Mouse (Mus musculus) liver, postnatal 0 days (tissue): ENCODE measurements around the gene Sptbn2. TPM values are rescaled to one million over a fixed set of nuclear protein-coding genes. Genes with fewer than 3 reads are reported as not detected.

Experiments
- ATAC-seq: fragments of 200-750 bp; cut with Nextera tagmentation; 2 replicates; pipeline ENCODE4 v1.8.0; 2017; ENCODE audit warnings: mild to moderate bottlenecking, moderate library complexity
- DNase-seq: peaks from one replicate; pipeline ENCODE4 v3.0.0-alpha.2; 2016
- H3K27ac ChIP-seq: fragments of 300-500 bp; sonication (generic); 2 replicates; pipeline ENCODE4 v1.5.1; 2014; ENCODE audit warnings: antibody characterized with exemption, moderate library complexity, mild to moderate bottlenecking, low read depth
- H3K27me3 ChIP-seq: fragments of 300-500 bp; sonication (generic); 2 replicates; pipeline ENCODE4 v1.6.1; 2014; ENCODE audit warnings: low read length, control low read depth, mixed read lengths; ENCODE audit not compliant: insufficient read depth
- H3K36me3 ChIP-seq: fragments of 300-500 bp; sonication (generic); replicated peaks from 2 replicates; pipeline ENCODE4 v1.6.1; 2014; ENCODE audit warnings: mild to moderate bottlenecking, control low read depth, low read length, moderate library complexity, mixed read lengths; ENCODE audit not compliant: insufficient read depth
- H3K4me1 ChIP-seq: fragments of 300-500 bp; sonication (generic); 2 replicates; pipeline ENCODE4 v1.6.1; 2014; ENCODE audit warnings: antibody characterized with exemption, mild to moderate bottlenecking, control low read depth; ENCODE audit not compliant: insufficient read depth
- H3K4me2 ChIP-seq: fragments of 300-500 bp; sonication (generic); 2 replicates; pipeline ENCODE4 v1.6.1; 2014; ENCODE audit warnings: low read depth, mild to moderate bottlenecking, low read length, moderate library complexity, mixed read lengths
- H3K4me3 ChIP-seq: fragments of 300-500 bp; sonication (generic); 2 replicates; pipeline ENCODE4 v1.5.1; 2014; ENCODE audit warnings: low read depth, low read length
- H3K9ac ChIP-seq: fragments of 300-500 bp; sonication (generic); replicated peaks from 2 replicates; pipeline ENCODE4 v1.6.1; 2014; ENCODE audit warnings: mild to moderate bottlenecking, moderate library complexity
- H3K9me3 ChIP-seq: fragments of 300-500 bp; sonication (generic); 2 replicates; pipeline ENCODE4 v1.6.1; 2016; ENCODE audit warnings: mild to moderate bottlenecking, control low read depth, low read length, mixed read lengths
- CTCF ChIP-seq: sonication (generic); IDR thresholded peaks from 2 replicates; pipeline ENCODE4 v1.5.1; 2016; ENCODE audit warnings: antibody characterized with exemption, low read depth
- EP300 ChIP-seq: IDR thresholded peaks from 2 replicates; pipeline ENCODE4 v1.6.1; 2016; ENCODE audit warnings: antibody characterized with exemption, low read depth, mild to moderate bottlenecking
- WGBS: fragments of 180-500 bp; shearing (Covaris S2); extraction: QIAGEN DNeasy Blood & Tissue Kit; methylation state at CpG from one replicate; pipeline ENCODE4 v1.1.7; 2014; ENCODE audit not compliant: insufficient replicate concordance; 5-methylcytosine and 5-hydroxymethylcytosine counted together
- polyA plus RNA-seq: library from polyadenylated mRNA; unstranded; fragments of >200 nt; fragmentation: Nextera tagmentation; extraction: Ambion mirVana; gene quantifications from 2 replicates; pipeline ENCODE4 v1.2.1, GENCODE M21; 2015

The Sptbn2 gene
- polyA plus RNA-seq, 1 experiment from 2014 or later, result 0.59 TPM

DNA sequence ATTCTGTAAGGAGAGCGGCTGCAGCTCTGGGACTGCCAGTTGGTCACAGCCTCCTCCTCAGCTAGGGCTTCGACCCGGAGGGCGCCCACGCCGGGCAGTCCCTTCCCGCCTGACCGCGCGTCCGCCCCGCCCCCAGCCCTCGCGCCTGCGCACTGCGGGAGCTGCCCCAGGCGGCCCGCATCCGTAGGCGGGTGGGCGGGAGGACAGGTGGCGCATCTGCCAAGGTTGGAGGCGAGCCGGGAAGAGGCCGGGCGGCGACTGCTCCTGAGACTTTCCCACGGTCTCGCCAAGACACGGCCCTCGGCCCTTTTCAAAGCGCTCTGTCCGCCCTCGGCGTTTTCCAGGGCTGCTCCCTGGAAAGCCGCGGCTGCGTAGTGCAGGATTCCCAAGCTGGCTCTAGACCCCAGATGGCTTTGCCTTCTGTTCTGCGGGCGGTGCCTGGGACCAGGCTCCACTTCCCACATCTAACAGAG lies 12.7 kb upstream of the Sptbn2 start, which contains the start of gene Gm960:
TSS of gene Gm960 (minus strand) at position 464 of the 473 bp plus-strand sequence.
- TF ChIP-seq CTCF (no peak), EP300 (no peak)
- Histone ChIP-seq H3K4me1 (peaks cover 15% of the 10 kb centered on the region), H3K9ac (no peak within 1 kb of the TSS), H3K27me3 (peaks cover 31% of the 10 kb centered on the region), H3K4me2 (peak within 1 kb of the TSS; percentile 77), H3K4me3 (peak within 1 kb of the TSS; percentile 44), H3K9me3 (no peaks in the 10 kb centered on the region), H3K36me3 (no peaks in the 10 kb centered on the region), H3K27ac (no peak within 1 kb of the TSS)
- ATAC-seq (peak; percentile 55; the same call in 1 of the 2 replicates), DNase-seq (peak; percentile 76)
- 4% methylated on average over 38 of the region's 40 CpGs for WGBS

DNA sequence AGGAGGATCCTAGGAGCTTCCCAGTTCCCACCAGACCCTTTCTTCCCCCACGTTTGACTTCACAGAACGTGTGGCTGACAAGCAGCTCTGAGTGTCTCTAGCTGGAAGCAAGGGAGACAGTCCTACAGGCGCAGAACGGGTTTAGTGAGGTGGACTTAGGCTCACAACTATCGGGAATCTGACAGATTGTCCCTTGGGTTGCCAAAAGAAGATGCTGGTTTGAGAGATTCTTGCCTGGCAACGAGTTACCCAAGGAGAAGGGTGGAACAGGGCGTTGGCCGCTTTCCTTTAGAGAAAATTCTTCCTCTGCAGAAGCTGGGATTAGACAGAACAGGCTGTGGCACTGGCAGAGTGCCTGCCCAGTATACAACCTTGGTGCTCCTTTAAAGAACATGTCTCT lies 12.1 kb upstream of the Sptbn2 start:
- no peak for TF ChIP-seq CTCF
- TF ChIP-seq EP300, result no peak
- peaks cover 31% of the 10 kb centered on the region for H3K27me3 ChIP-seq

DNA sequence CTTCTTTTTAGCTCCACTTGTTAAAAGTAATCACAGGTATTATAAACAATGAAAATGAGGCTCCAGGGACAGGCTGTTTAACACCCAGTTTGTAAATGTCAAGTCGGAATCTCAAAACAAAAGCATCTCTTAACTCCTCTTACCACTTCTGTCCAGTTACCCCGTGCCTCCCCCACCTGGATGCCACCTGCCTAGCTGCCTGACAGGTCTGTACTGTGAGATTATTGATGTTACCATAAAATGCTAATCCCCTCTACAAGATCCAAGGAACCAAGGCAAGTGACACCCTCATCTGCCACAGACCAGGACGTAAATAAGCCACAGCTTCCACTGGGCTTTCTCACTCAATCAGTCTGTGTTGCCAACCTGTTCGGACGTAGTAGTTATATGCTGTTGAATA lies 11.1 kb upstream of the Sptbn2 start:
- Histone ChIP-seq H3K27me3 (peaks cover 31% of the 10 kb centered on the region), H3K9me3 (no peaks in the 10 kb centered on the region), H3K36me3 (no peaks in the 10 kb centered on the region), H3K4me1 (peaks cover 15% of the 10 kb centered on the region), H3K27ac (no peak overlapping the region), H3K9ac (no peak overlapping the region), H3K4me2 (no peak overlapping the region), H3K4me3 (no peak overlapping the region)
- ATAC-seq (no peak), DNase-seq (no peak)
- TF ChIP-seq EP300, result no peak
- TF ChIP-seq CTCF, result no peak
- 65% methylated on average over 5 of the region's 5 CpGs for WGBS

More for the DNA sequence above, 12.1 kb upstream of the Sptbn2 start:
- peaks cover 15% of the 10 kb centered on the region for H3K4me1 ChIP-seq
- H3K36me3 ChIP-seq, result no peaks in the 10 kb centered on the region
- H3K9ac ChIP-seq, result no peak overlapping the region
- H3K4me3 ChIP-seq, result 0 out of 2 replicates have a peak overlapping the region, but pooled peaks have one; percentile 44
- ATAC-seq (no peak), DNase-seq (no peak)
- H3K9me3 ChIP-seq, result no peaks in the 10 kb centered on the region
- no peak overlapping the region for H3K27ac ChIP-seq
- WGBS, result 37% methylated on average over 8 of the region's 8 CpGs
- no peak overlapping the region for H3K4me2 ChIP-seq

DNA sequence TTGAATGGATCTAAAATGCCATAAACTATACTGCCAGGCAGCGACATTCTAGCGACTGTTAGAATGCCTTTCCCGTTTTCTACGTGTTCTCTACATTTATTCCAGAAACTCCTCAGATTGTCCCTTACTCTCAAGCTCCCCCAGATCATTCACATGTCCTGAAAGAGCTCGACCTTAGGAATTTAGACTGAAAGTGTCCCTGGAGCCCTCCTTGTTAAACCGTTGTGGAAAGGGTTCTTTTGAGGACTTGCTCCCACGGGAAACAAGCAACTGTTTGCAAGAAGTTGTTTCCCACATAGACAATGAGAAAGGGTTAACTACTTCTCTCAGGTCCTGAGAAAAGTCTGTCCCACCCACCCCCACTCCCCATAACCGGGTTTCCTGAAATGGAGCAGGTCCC lies 10.3 kb upstream of the Sptbn2 start:
- Histone ChIP-seq H3K9me3 (no peaks in the 10 kb centered on the region), H3K27me3 (peaks cover 31% of the 10 kb centered on the region), H3K9ac (no peak overlapping the region), H3K4me3 (no peak overlapping the region), H3K4me1 (peaks cover 15% of the 10 kb centered on the region), H3K4me2 (no peak overlapping the region), H3K36me3 (no peaks in the 10 kb centered on the region), H3K27ac (no peak overlapping the region)
- no peak for TF ChIP-seq EP300
- TF ChIP-seq CTCF, result no peak
- 62% methylated on average over 8 of the region's 8 CpGs for WGBS
- ATAC-seq (no peak), DNase-seq (no peak)

DNA sequence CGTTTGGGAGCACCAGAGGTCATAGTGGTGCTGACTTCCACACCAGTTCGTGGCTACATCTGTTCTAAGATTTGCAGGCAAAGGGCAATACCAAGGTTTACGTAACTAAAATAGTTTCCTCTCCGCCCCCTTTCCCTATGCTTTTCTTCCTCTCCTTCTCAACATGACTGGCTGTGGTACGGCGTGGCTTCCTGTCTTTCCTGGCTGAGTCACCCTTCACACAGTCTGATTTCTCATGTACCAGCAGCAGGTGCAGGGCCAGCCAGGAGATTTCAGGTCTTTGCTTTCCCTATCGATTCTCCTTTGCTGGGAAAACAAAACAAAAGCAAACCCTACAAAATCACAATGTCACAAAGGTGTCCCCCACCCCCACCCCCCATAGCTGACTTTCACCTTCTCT lies 9.7 kb upstream of the Sptbn2 start:
- ATAC-seq (peak; percentile 66; the same call in 1 of the 2 replicates), DNase-seq (no peak)
- no peaks in the 10 kb centered on the region for H3K9me3 ChIP-seq
- no peak overlapping the region for H3K4me2 ChIP-seq
- no peak overlapping the region for H3K9ac ChIP-seq
- no peak overlapping the region for H3K27ac ChIP-seq
- TF ChIP-seq CTCF, result no peak
- TF ChIP-seq EP300, result no peak
- H3K36me3 ChIP-seq, result no peaks in the 10 kb centered on the region
- H3K27me3 ChIP-seq, result peaks cover 31% of the 10 kb centered on the region
- WGBS, result 22% methylated on average over 7 of the region's 7 CpGs
- H3K4me1 ChIP-seq, result peaks cover 15% of the 10 kb centered on the region
- H3K4me3 ChIP-seq, result no peak overlapping the region

DNA sequence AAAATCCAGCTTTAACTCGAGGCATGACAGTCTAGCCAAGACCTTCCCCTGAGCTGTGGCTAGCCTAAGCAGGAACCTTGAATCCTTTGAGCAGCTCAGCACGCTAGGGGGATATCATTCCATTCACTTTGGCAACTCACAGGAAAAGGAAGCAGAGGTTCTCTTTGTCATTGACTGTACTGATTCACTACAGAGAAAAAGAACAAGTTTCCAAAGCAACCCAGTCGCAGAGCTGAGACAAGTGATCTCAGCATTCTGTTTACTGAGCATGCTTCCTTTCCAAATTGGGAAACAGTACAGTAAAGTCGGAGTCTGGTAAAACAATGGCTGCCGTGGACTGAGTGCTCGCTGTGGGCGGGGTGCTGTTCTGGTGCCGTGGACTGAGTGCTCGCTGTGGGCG lies 2.2 kb upstream of the Sptbn2 start:
- H3K27ac ChIP-seq, result no peak overlapping the region
- H3K4me1 ChIP-seq, result peaks cover 6% of the 10 kb centered on the region
- WGBS, result 56% methylated on average over 10 of the region's 10 CpGs
- H3K36me3 ChIP-seq, result no peaks in the 10 kb centered on the region
- peaks cover 50% of the 10 kb centered on the region for H3K27me3 ChIP-seq
- no peak overlapping the region for H3K4me2 ChIP-seq
- H3K9me3 ChIP-seq, result no peaks in the 10 kb centered on the region
- DNase-seq, result no peak
- H3K4me3 ChIP-seq, result no peak overlapping the region
- TF ChIP-seq EP300 (no peak), CTCF (no peak)
- H3K9ac ChIP-seq, result no peak overlapping the region
- no peak for ATAC-seq
